Mouse (Mus musculus): ENCODE measurements around the gene Nr4a1. TPM values are rescaled to one million over a fixed set of nuclear protein-coding genes. Genes with fewer than 3 reads are reported as not detected.

Nr4a1 gene
- polyA plus RNA-seq, 2 experiments from 2014 or later = 57.3 to 120 TPM

DNA sequence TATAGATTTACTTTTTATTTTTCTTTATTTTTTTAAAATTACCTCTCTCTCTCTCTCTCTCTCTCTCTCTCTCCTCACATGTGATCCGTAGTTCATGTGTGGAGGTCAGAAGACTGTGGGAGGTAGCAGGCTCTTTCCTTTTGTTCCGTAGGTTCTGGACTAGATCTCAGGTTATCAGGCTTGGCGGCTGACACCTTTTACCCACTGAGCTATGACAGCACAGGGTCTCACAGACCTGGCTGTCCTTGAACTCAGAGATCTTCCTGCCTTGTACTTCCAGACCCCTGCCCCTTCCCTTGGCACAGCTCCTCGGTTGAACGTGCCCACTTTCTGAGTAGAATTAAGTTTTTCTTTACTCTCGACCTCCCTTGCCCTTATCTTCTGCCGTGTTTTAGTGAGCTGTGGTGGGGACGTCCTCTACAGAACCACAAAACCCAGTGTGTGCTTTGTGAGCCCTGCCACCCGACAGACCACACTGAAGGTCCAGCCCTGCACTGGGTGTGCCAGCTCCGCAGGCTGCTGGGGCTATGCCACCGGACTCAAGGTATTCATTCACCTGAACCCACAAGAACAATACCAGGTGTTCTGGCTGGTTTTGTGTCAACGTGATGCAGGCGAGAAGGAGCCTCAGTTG, 62.3 kb downstream of the Nr4a1 start:
- ATAC-seq = no peak

DNA sequence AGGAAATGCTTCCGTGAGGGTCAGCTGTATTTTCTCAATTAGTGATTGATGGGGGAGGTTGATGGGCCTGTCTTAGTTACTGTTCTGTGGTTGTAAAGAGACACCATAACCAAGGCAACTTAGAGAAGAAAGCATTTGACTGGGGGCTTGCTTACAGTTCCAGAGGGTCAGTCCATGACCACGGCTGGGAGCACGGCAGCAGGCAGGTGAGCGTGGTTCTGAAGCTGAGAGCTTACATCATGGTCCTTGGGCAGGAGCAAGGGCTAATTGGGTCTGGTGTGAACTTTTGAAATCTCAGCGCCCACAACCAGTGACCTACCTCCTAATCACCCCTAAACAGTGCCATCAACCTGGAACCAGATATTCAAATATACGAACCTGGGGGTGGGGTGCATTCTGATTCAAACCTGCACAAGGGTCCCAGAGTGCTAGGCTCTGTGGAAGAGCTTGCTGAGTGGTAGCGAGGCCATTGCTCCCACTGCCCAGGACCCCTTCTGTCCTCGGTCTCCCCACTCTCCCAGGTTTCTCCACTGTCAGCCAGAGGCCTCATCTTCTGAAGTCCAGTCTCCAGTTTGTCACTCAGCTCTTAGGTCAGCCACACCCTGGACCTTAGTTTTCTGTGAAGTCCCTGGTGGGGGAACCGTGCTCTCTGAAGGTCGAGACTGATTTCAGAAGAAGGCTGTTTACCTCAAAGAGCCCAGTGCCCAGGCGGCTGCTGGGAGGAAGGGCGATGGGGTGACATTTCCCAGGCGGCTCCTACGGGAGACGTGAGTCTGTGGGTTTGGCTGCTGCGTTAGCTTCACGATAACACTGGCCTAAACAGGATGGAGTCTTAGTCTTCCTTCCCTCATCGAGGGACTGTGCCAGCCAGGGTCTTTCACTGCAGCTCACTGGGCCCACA, 63.1 kb downstream of the Nr4a1 start:
- ATAC-seq = no peak

DNA sequence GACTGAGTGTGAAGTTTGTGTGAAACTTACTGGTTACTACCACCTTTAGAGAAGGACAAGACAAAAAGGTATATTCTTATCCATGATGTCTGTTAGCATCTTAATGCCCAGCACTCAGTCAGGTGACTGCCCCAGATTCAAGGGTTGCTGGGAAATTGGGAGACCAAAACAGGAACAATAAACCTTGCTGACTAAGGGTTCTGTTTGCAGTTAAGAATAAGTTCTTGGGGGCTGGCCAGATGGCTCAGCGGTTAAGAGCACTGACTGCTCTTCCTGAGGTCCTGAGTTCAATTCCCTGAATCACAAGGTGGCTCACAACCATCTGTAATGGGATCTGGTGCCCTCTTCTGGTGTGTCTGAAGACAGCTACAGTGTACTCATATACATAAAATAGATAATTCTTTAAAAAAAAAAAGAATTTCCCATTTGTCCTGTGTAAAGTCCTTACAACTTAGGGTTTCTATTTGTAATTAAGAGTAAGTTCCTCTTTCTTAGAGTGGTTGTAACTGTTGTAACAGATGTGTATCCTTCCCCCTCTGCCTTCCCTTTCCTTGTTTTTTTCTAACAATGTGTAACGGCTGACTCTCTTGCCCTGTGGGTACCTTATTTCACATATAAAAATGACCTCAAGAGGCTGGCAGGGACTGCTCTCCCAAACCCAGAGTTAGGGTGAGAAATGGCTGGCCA, 63.9 kb downstream of the Nr4a1 start:
- ATAC-seq = no peak

DNA sequence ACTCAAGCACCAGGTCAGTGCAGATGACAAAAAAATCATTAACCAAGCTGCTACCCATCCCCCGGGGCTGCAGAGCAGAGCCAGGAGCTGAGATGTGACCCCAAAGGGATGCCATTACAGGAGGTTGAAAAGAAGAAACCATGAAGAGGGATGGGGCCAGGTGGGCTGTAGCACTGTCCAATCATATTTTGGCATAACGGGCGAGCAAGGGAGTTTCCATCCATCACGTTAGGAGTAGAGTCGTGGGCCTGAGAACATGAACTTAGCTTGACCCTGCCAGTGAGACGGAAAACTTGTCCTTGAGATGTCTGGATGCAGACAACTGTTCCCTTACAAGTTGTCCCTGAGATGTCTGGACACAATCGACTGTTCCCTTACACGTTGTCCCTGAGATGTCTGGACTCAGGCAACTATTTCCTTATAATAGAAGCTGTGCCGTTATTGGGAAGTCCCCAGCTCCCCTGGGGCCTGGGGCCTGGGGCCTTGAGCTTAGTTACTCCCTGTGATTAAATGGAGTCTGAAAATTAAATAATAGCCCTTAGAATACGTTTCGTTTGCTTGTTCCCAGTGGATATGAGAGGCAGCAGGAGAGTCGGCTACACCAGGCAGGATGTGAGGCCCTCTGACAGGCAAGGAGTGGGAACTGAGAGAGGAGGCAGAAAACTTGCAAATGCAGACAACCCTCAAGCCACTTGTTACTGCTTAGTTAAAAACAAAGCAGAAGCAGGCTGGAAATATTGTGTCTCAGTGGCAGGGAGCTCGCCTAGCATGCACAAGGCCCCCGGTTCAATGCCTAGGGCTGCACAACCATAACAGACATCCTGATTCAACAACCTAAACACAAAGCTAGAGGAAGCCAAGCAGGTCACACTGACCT, 65.1 kb downstream of the Nr4a1 start:
- no peak for ATAC-seq

DNA sequence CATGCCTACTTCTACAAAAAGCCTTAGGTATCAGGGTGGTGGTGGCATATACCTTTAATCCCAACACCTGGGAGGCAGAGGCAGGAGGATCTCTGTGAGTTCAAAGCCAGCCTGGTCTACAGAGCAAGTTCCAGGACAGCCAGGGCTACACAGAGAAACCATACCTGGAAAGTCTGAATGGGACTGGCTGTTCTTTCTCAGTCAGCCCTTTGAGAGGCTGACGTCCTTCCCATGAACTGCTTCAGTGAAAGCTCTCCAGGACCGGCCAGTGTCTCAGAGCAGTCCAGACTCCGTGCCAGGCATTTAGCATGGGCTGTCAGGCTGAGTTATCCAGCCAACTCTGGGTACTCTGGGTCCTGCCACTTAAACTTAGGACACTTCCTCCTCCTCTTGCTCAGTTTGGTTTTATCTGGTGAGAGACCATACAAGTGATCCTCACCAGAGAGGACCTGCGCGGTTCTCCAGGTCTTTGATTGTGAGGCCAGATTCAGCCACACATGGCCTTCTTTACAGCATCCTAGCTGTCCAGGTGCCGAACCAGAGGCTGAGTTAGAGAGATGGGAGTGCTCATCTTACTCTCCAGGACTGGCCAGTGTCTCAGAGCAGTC, 66.0 kb downstream of the Nr4a1 start:
- ATAC-seq = no peak

DNA sequence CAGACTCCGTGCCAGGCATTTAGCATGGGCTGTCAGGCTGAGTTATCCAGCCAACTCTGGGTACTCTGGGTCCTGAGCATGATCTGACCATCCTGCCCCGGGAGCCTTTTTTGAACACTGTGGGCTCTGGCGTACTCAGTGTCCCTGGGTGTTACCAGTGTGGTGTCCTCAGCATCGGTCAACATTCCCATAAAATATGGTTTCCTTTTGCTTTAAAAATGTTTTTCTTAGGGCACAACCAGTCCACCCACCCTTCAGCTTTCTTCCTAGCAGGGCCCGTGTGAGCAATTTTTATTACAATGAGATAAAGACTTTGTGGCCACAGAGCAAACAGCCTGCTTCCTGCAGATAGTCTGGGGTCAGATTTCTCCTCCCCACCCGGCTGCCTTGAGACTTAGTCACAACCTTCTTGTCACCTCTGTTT, 66.6 kb downstream of the Nr4a1 start:
- ATAC-seq = no peak

DNA sequence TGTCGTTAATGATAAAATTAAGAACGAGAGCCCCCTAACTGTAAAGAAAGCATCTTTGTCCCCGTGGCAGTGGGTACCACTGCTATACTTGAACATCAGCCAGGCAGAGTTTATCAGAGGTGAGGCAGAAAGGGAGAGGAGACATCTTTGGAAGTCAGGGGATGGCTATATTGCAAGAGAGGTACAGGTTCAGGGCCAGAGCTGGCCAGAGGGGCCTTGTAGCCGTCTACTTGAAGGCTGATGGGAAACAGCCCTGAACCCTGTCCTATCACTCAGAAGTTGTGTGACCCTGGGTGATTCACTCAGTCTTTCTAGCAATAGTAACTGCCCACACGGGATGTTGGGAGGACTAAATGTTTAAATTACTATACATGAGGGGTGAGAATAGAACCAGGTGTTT, 67.1 kb downstream of the Nr4a1 start:
- ATAC-seq = no peak

DNA sequence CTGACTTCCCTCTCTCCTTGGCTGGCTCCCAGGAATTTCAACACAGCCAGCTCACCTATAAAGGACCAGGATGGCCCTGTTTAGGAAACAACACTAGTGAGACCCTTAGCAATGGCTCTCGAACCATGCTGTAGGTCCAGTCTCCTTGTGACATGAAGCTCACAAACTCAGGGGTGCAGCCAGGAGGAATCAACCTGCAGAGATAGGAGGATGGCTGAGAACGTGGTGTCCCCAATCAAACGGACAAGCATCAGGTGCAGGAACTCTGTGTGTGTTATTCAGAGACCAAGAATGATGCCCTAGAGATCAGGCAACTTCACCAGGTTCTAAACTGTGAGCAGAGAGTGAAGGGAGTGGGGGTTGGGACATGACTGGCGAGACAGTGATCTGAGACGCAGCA, 68.0 kb downstream of the Nr4a1 start:
- no peak for ATAC-seq

DNA sequence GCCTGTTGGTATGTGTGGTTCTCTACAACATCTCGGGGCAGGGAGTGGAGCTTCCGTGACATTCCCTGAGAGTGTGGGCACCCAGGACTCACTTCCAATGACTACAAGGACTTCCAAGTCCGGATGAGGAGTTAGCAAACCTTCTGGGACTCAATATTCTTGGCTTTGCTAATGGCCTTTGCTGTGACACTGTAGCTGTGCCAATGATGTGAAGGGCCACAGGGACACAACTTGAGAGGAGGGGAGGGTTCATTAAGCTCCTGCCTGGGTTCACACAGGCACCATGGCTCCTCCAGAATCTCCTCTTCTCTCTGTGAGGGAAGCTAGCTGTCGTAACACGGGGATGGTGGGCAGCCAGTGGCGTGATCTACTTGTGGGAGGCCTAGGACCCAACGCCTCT, 68.6 kb downstream of the Nr4a1 start:
- ATAC-seq = no peak

DNA sequence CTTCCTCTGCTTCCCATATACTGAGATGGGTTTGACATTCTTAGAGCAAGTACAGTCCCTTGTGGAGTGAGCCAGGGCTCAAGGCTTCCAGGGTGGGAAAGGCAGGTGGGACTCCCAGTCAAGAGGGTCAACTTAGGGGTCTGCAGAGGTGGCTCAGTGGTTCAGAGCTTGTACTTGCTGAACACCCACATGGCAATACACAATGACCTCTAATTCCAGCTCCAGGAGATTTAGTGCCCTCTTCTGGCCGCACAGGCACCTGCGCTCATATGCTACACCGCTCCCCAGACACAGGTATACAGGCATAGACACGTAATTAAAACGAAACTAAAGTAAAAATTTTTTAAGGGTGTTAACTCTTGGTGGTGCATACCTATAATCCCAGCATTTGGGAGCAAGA, 69.4 kb downstream of the Nr4a1 start:
- no peak for ATAC-seq

Other genes with a start within 250 kb of the Nr4a1 start
- not detected for gene Gm47841, start 206.9 kb upstream of the Nr4a1 start, polyA plus RNA-seq (2017; shearing (Covaris generic))
- not detected for gene Fignl2, start 175.7 kb upstream of the Nr4a1 start, polyA plus RNA-seq (2017; shearing (Covaris generic))
- gene Ankrd33, start 138.5 kb upstream of the Nr4a1 start, polyA plus RNA-seq (2017; shearing (Covaris generic)) = not detected
- 1 to 10 TPM; 3.8 to 5.2 TPM for gene Acvrl1, start 125.7 kb upstream of the Nr4a1 start, polyA plus RNA-seq (2017; shearing (Covaris generic))
- gene Acvr1b, start 80.2 kb upstream of the Nr4a1 start, polyA plus RNA-seq (2017; shearing (Covaris generic)) = 1 to 10 TPM; 4.0 to 5.4 TPM
- gene Grasp, start 30.1 kb upstream of the Nr4a1 start, polyA plus RNA-seq (2017; shearing (Covaris generic)) = under 1 TPM in 1 of 2 experiments, not detected in 1; 0.47 TPM
- gene Atg101, start 30.0 kb downstream of the Nr4a1 start, polyA plus RNA-seq (2017; shearing (Covaris generic)) = 10 to 100 TPM; 67.8 to 79.0 TPM
- gene 6030408B16Rik, start 38.9 kb downstream of the Nr4a1 start, polyA plus RNA-seq (2017; shearing (Covaris generic)) = not detected
- under 1 TPM in 1 of 2 experiments, not detected in 1; 0.22 TPM for gene Krt80, start 115.9 kb downstream of the Nr4a1 start, polyA plus RNA-seq (2017; shearing (Covaris generic))
- under 1 TPM in 1 of 2 experiments, not detected in 1; 0.08 TPM for gene Krt7, start 156.8 kb downstream of the Nr4a1 start, polyA plus RNA-seq (2017; shearing (Covaris generic))
- gene Krt87, start 184.5 kb downstream of the Nr4a1 start, polyA plus RNA-seq (2017; shearing (Covaris generic)) = 1 to 10 TPM in 1 of 2 experiments, under 1 TPM in 1; 0.66 to 1.1 TPM
- gene Krt88, start 193.5 kb downstream of the Nr4a1 start, polyA plus RNA-seq (2017; shearing (Covaris generic)) = not detected
- not detected for gene Krt81, start 209.5 kb downstream of the Nr4a1 start, polyA plus RNA-seq (2017; shearing (Covaris generic))
- not detected for gene Krt86, start 219.2 kb downstream of the Nr4a1 start, polyA plus RNA-seq (2017; shearing (Covaris generic))
- gene Krt83, start 237.2 kb downstream of the Nr4a1 start, polyA plus RNA-seq (2017; shearing (Covaris generic)) = 1 to 10 TPM; 3.2 to 7.4 TPM

Data from CD4-positive, CD25-positive, alpha-beta regulatory T cell, adult 4 months (primary cell).